Mouse (Mus musculus) erythroblast, embryonic 14.5 days (primary cell): ENCODE results near the gene Limd1.

ENCODE experiments used
- GATA1 ChIP-seq: IDR thresholded peaks from 2 replicates; pipeline ENCODE4 v1.6.1; 2012; ENCODE audit warnings: low read length, inconsistent platforms, mixed read lengths
- TAL1 ChIP-seq: IDR thresholded peaks from 3 replicates; pipeline ENCODE4 v1.6.1; 2012; ENCODE audit warnings: low read length, inconsistent platforms, mixed read lengths

DNA sequence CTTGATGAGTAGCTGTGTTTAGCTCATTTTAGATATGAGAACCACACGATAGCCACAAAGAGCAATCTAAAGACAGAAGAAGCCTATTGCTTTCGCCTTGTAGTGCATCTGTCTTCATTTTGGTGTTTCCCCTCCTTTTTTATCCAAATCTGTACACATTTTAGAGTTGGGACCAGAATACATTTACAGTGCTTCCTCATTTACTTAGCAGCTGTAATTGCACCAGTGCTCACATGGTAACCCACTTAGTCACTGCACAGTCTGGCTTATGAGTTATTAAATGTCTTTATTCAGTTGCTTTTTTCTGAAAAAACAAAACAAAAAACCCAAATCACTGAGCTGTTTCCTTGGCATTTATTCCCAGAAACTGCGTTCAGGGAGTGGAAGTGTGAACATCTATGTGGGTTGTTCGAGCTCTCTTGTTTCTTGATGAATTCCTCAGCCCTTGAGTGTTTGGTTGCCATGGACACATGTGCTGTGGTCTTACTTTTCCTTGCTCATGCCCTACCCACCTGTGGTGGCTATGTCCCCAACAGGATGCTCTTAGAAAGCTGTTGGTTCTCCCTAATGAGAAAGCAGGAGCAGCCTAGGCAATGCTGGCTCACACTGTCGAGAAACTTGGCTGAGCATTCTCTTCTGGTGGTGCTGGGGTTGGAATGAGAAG, 24.8 kb downstream of the Limd1 start:
- TF ChIP-seq TAL1 (no peak), GATA1 (no peak)
